In the genomic region with DNA sequence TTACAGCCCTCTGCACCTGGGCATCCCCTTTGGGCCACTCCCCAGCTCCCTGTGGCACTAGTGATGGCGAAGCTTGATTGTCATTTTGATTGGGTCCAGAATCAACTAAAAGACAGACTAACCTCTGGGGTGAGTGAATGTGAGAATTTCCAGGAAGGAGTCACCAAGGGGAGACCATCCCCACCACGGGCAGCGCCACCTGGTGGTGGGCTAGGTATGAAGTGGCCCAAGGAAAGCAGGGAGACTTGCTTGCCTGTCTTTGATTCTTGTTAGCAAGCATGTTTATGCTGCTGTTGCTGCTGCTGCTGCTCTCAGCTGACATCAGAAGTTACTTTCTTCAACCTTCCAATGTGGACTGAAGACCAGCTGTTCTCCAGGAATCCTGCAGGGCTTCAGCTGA, we compare ENCODE assay signal across 9 mouse cellular contexts.
DNase-seq lines count a peak whose midpoint lies in the region; ATAC-seq and TF ChIP-seq lines count a peak whose summit lies in the region.
"Had no signal": no experiment of that assay in that cellular context is flagged by ENCODE, and none has a peak within 500 bp of the region (broad histone marks: within the 10 kb centered on the region; RNA-seq: fewer than 3 reads in every experiment).

No protein-coding gene starts in this region.

- no peak for ATAC-seq in forebrain, embryonic 12.5 days (ENCODE audit: low FRiP score)
- ATAC-seq in hindbrain, embryonic 13.5 days (ENCODE audit: low FRiP score), result no peak
- no peak for ATAC-seq in midbrain, embryonic 13.5 days

- TF ChIP-seq CTCF in testis, adult 2 months (IDR thresholded peaks at IDR 0.05; ENCODE audit: control insufficient read depth, insufficient read depth, insufficient replicate concordance, low read depth, low read length), result peak; percentile 72; the same call in 1 of the 2 replicates

- no peaks in the 10 kb centered on the region for H3K9me3 ChIP-seq in forebrain, embryonic 10.5 days
- H3K9me3 ChIP-seq in forebrain, embryonic 12.5 days, result no peaks in the 10 kb centered on the region
- H3K9me3 ChIP-seq in hindbrain, embryonic 13.5 days, result no peaks in the 10 kb centered on the region
- H3K9me3 ChIP-seq in midbrain, embryonic 13.5 days, result no peaks in the 10 kb centered on the region
- H3K9me3 ChIP-seq: limb, embryonic 15.5 days had no signal

- no peak overlapping the region for H3K27ac ChIP-seq in forebrain, embryonic 10.5 days
- H3K27ac ChIP-seq in forebrain, embryonic 12.5 days, result no peak overlapping the region
- no peak overlapping the region for H3K27ac ChIP-seq in testis, adult 2 months (ENCODE audit: control insufficient read depth, insufficient read depth, low read depth, low read length)
- H3K27ac ChIP-seq in hindbrain, embryonic 13.5 days, result peak overlapping the region; percentile 71
- peak overlapping the region; percentile 72; the same call in 1 of the 2 replicates for H3K27ac ChIP-seq in midbrain, embryonic 13.5 days
- H3K27ac ChIP-seq: limb, embryonic 15.5 days had no signal

- no peaks in the 10 kb centered on the region for H3K27me3 ChIP-seq in forebrain, embryonic 10.5 days (ENCODE audit: poor library complexity, severe bottlenecking)
- H3K27me3 ChIP-seq in forebrain, embryonic 12.5 days, result no peaks in the 10 kb centered on the region
- no peaks in the 10 kb centered on the region for H3K27me3 ChIP-seq in testis, adult 2 months (ENCODE audit: control insufficient read depth, insufficient read depth, low read length)
- no peaks in the 10 kb centered on the region for H3K27me3 ChIP-seq in hindbrain, embryonic 13.5 days
- no peaks in the 10 kb centered on the region for H3K27me3 ChIP-seq in midbrain, embryonic 13.5 days

- no peak overlapping the region for H3K4me3 ChIP-seq in forebrain, embryonic 10.5 days
- H3K4me3 ChIP-seq in forebrain, embryonic 12.5 days (replicated peaks), result no peak overlapping the region
- H3K4me3 ChIP-seq in testis, adult 2 months (ENCODE audit: control insufficient read depth, low read depth, low read length), result no peak overlapping the region
- no peak overlapping the region for H3K4me3 ChIP-seq in hindbrain, embryonic 13.5 days
- no peak overlapping the region for H3K4me3 ChIP-seq in midbrain, embryonic 13.5 days (replicated peaks)
- H3K4me3 ChIP-seq: limb, embryonic 15.5 days had no signal

- peaks cover 17% of the 10 kb centered on the region for H3K4me1 ChIP-seq in forebrain, embryonic 10.5 days
- H3K4me1 ChIP-seq in forebrain, embryonic 12.5 days, result peaks cover 30% of the 10 kb centered on the region
- H3K4me1 ChIP-seq in testis, adult 2 months (ENCODE audit: control insufficient read depth, insufficient read depth, low read length), result no peaks in the 10 kb centered on the region
- H3K4me1 ChIP-seq in hindbrain, embryonic 13.5 days (replicated peaks), result peaks cover 77% of the 10 kb centered on the region
- H3K4me1 ChIP-seq in midbrain, embryonic 13.5 days (replicated peaks), result peaks cover 63% of the 10 kb centered on the region
- H3K4me1 ChIP-seq: limb, embryonic 15.5 days had no signal

- no peak for TF ChIP-seq POLR2A in testis, adult 2 months (IDR thresholded peaks at IDR 0.05; ENCODE audit: control insufficient read depth, low read depth, low read length)

- no peak overlapping the region for H3K9ac ChIP-seq in forebrain, embryonic 12.5 days
- no peak overlapping the region for H3K9ac ChIP-seq in hindbrain, embryonic 13.5 days
- no peak overlapping the region for H3K9ac ChIP-seq in midbrain, embryonic 13.5 days (replicated peaks)
- H3K9ac ChIP-seq: limb, embryonic 15.5 days had no signal

- H3K4me2 ChIP-seq in forebrain, embryonic 12.5 days, result no peak overlapping the region
- no peak overlapping the region for H3K4me2 ChIP-seq in hindbrain, embryonic 13.5 days
- no peak overlapping the region for H3K4me2 ChIP-seq in midbrain, embryonic 13.5 days (replicated peaks)
- H3K4me2 ChIP-seq: limb, embryonic 15.5 days had no signal

- intact Hi-C loops in left cerebral cortex, postnatal 36 days (cut with DNase I), result no loop called here

- 18% methylated on average over 3 of the region's 3 CpGs for WGBS in forebrain, embryonic 10.5 days
- WGBS in forebrain, embryonic 12.5 days, result 10% methylated on average over 3 of the region's 3 CpGs
- 16% methylated on average over 3 of the region's 3 CpGs for WGBS in hindbrain, embryonic 13.5 days
- WGBS in midbrain, embryonic 13.5 days, result 20% methylated on average over 3 of the region's 3 CpGs

- DNase-seq in forebrain, embryonic 10.5 days (ENCODE audit: extremely low spot score, low spot score), result peak; percentile 39
- DNase-seq in testis, postnatal 14 days (ENCODE audit: low spot score), result no peak
- no peak for DNase-seq in urinary bladder, postnatal 14 days (ENCODE audit: low spot score)
- DNase-seq in left cerebral cortex, postnatal 36 days (ENCODE audit: low spot score in 2 of 2), result no peak

- H3K36me3 ChIP-seq in forebrain, embryonic 10.5 days (replicated peaks), result no peaks in the 10 kb centered on the region
- no peaks in the 10 kb centered on the region for H3K36me3 ChIP-seq in forebrain, embryonic 12.5 days (replicated peaks)
- H3K36me3 ChIP-seq in testis, adult 2 months (ENCODE audit: control insufficient read depth, insufficient read depth, low read length), result no peaks in the 10 kb centered on the region
- no peaks in the 10 kb centered on the region for H3K36me3 ChIP-seq in hindbrain, embryonic 13.5 days
- H3K36me3 ChIP-seq in midbrain, embryonic 13.5 days, result no peaks in the 10 kb centered on the region
- H3K36me3 ChIP-seq: limb, embryonic 15.5 days had no signal

Comparison
In these comparisons a context has a peak if more than half of its experiments do, and no peak if none do; other contexts are left out.
1. H3K27ac ChIP-seq: peak in hindbrain, embryonic 13.5 days (single experiment) and midbrain, embryonic 13.5 days (single experiment); none in forebrain, embryonic 10.5 days (single experiment), forebrain, embryonic 12.5 days (single experiment) and testis, adult 2 months (single experiment).